Mouse (Mus musculus) heart, postnatal 0 days (tissue): ENCODE data around the gene Hibadh.

ENCODE experiments used
- CTCF ChIP-seq: IDR thresholded peaks from 2 replicates; pipeline ENCODE4 v1.5.1; 2016; ENCODE audit warnings: antibody characterized with exemption, control low read depth, low read depth
- EP300 ChIP-seq: IDR thresholded peaks from 2 replicates; pipeline ENCODE4 v1.6.1; 2016; ENCODE audit warnings: antibody characterized with exemption, low read depth

- no peak for TF ChIP-seq CTCF
- no peak for TF ChIP-seq EP300
Measured at GRCm38 (mm10) chr6:52606746-52607347, 33.3 kb downstream of the Hibadh start.
